Mouse (Mus musculus) natural killer cell, adult 2 months (primary cell): Measurements from ENCODE around the gene Gstt2.

Source experiments
- DNase-seq, 2 experiments: peaks; one replicate each; pipeline ENCODE4 v3.0.0; 2022; ENCODE audit warnings: low spot score in 2 of 2

Gene Gstt2

DNA sequence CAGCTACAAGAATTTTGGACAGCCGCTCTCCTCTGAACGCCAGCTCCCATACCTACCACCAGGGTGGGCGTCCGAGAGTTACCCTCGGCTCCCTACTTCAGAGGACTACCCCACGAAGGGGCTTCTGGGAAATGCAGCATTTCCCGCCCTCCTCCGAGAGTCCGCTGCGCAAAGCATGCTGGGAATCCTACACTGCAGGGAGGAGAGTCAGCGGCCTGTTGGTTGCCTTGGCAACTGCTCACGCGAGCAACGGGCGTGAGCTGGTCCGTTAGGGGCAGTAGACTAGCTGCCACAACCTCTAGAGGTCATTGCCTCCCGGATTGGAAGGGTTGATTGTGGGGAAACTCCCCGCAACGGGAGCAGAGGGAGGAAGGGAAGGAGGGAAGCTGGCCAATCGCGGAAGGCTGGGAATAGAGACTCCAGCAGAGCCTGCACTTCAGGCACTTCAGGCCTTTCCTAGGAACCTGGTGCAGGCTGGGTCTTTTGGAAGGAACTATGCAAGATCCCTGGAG, at the start of gene Gstt2:
Gene Gstt2, minus strand, starts transcription at position 177 of the 512 bp plus-strand sequence.
- DNase-seq = peak; percentile 62

DNA sequence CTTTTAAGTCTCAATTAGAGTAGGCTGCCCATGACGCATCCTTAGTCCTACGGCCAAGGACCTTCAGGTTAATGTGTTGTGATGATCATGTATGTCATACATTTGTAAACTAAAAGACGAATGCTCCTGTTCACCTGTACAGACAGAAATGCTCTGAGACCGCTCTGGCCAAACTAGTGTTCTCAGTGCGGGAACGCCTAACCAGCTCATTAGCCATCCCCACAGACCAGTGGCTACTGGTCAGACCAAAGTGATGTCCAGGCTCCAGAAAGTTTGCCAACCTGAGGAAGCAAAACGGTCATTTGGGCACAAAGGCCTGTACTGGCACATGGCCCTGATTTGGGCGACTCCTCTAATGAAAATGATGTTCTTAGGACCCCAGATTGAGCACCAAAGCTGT, 47.5 kb upstream of the Gstt2 start:
- DNase-seq = no peak

DNA sequence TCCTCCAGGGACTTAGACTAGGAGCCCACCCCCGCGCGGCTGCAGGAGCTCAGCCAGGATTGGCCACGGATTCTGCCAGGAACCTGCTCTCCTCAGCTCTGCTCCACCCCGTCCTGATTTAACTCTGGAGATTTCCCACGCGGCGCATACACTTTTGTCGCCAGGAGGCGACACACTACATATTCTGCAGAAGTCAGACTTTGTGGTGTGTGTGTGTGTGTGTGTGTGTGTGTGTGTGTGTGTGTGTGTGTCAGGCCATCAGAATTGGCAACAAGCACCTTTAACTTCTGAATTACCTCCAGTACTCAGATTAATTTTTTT, 46.0 kb upstream of the Gstt2 start:
- peak; percentile 49 to 74 for DNase-seq

DNA sequence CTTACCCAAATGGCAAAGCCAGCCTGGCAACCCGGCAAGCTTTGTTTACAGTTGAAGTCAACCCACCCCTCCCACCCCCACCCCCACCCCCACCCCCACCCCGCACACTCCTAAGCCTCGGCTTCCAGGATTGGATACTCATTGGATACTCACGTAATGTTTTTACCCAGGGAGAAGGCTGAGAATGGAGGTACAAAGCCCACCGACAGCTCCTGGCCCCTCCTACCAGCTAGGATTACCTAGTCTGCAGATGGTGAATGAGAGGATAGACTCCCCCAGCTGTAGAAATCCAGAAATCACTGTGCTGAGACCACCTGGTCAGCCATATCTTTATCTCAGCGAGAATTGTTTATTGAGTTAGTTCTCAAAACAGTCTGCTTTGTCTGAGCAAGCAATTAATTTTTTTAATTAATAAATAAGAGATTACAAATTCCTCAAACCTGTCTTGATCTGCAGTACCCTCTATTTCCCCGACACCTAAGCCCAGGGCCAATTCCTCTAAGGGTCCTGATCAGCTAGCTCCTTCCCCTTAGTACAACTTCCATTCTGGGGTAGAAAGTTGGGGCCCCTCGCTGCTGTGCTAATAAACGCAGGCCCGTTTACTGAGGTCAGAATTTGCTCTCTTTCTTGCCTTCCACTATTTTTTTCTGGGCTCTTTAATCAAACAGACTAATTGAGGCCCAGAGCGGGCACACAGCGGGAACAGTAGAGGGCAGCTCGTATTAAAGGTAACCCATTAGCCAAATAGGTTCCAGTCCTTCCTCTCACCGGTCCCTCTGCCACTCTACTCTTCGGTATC, 45.4 kb upstream of the Gstt2 start:
- DNase-seq = no peak

DNA sequence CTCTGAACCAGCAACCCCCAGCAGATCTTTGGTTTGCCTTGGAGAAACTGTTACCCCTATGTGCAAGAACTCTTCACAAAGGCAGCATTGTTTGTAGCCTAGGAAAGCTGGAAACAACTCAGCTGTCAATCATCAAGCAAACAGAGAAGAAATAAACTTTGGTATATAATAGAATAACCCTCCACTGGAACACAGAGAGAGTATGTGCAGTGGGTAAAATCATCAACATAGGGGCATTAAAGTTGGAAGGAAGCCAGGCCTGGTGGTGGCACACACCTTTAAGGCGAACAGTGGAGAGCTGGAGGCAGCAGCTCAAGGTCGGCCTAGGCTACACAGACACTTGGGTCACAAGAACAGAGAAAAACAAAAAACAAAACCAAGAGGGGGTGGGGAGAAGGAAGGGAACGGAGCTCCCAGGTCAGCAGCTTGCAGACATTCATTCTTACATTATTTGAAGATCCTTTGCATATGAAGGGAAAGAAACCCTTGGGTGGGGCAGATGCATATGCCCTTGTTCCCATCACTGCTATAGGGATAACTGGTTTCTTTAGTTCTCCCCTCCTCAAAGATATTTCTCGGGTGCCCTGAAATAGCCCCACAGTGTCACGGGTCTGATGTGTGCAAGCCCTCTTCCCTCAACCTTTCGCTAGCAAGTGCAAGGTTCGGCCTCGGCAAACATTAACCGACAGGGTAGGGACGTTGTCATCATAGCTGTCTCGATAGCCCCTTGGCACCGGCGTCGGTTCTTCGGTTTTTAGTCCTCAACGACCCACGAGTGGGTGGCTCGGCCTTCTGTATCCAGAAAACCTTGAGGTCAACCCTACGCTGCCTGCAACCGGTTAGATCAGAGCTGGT, 44.6 kb upstream of the Gstt2 start:
- no peak for DNase-seq

DNA sequence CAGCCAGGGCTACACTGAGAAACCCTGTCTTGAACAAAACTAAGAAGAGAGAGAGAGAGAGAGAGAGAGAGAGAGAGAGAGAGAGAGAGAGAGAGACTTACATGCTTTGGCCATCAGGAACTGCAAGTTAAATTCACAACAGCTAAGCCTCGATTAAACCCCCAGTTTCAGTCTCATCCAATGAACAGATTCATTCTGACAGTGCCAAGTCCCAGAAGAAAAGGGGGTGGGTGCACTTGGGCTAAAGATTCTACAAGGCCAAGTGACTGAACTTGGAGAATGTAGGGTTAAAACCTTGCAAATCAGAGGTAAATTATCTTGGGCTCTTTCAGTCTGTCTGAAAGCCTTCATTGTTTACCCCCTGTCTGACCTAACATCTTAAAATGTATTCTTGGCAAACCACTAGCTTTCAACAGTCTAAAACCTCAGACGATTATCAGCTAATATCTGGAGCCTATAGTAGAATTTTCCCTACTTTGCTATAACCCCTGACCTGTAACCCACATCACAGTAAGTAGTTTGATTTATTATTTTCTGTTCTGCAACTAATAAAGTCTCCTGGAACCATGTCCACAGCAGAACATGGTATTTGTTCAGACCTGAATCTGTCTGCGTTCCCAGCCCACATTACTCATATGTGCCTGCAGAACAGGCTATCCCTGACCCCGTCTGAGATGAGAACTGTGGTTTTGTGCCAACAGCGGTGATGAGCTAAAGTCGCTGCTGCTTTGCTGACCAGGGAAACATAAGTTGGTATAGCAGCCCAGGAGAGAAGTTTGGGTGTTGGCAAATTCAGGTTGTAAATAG, 43.8 kb upstream of the Gstt2 start:
- DNase-seq = no peak

DNA sequence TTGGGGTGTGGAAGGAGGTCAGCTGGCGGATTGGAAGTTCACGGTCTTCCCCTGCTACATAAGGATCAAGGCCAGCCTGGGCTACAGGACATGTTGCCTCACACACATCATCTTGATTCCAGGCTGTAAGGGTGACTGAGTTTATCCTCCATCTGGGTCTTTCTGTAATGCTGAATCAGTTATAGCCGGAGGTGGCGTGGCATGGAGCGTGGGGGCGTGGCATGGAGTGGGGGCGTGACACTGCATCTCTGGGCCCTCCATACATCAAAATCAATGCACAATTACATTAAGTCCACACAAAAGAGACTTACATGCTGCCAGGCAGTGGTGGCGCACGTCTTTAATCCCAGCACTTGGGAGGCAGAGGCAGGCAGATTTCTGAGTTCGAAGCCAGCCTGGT, 43.1 kb upstream of the Gstt2 start:
- no peak for DNase-seq

DNA sequence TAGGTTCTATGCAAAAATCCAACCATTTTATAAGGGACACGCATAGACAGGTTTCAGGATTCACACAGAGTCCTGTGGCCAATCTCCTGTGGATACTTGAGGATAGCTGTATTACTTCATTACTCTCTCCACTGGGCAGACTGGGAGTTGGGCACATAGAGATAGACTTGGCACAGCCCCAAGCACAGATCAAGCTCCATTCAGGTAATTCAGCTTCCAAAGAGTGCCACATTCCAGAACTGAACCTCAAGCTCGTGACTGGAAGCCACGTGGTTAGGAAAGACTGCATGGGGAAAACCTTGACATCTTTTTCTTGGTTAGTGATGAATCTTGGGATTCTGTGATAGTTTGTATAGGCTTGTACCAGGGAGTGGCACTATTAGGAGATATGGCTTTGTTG, 41.6 kb upstream of the Gstt2 start:
- DNase-seq = no peak

DNA sequence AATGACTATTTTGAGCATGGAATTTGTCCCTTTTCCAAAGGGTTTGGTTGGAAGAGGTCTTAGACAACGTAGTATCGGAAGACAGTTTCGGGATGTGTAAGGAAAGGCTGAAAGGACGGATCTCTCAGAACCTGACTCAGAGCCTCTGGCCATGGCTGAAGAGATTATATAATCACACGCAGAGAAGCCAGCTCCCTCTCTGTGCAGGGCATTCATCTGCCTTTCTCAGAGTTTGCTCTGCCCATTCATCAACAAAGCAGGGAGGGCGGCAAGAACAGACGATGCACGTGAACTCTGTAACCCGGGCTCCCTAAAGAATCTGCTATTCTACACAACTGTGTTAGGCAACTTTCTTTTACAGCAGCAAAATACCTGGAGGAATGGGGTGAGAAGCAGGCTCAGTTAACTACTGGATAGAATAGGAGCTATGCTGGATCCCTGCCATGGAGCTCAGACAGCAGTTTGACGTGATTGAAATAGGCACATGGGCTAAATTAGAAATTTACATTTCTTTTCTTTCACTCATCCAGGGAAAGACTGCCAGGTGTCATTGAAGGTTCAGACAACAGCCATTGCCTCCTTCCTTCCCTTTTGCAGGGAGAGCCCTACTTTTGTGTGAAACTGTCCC, 36.4 kb upstream of the Gstt2 start:
- DNase-seq = no peak

DNA sequence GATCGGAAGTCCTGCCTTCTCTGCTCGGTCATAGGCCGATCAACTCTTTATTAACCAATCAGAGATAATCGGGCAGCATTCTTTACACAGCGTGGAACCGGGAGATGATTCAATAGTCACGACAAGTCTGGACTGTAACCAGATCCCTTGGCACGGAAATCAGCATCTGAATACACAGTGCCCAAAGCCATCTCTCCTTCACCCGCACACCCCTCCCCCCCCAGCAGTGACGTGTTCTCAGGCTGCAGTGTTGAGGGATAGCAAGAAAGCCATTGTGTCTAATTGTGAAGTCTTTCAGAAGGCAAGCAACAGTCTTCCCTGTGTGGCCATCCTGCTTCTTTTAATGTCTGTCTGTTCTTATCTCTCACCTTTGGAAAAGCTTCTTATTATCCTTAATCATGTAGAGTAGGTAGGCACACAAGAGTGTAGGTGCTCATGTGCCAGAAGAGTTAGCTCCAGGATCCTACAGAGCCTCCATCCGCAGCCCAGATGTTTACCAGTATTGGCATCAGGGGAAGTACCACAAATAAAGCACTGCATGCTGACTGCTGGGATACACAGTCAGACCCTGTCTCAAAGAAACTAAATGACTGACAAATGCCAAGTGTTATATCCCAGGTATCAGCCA, 35.8 kb upstream of the Gstt2 start:
- DNase-seq = no peak

DNA sequence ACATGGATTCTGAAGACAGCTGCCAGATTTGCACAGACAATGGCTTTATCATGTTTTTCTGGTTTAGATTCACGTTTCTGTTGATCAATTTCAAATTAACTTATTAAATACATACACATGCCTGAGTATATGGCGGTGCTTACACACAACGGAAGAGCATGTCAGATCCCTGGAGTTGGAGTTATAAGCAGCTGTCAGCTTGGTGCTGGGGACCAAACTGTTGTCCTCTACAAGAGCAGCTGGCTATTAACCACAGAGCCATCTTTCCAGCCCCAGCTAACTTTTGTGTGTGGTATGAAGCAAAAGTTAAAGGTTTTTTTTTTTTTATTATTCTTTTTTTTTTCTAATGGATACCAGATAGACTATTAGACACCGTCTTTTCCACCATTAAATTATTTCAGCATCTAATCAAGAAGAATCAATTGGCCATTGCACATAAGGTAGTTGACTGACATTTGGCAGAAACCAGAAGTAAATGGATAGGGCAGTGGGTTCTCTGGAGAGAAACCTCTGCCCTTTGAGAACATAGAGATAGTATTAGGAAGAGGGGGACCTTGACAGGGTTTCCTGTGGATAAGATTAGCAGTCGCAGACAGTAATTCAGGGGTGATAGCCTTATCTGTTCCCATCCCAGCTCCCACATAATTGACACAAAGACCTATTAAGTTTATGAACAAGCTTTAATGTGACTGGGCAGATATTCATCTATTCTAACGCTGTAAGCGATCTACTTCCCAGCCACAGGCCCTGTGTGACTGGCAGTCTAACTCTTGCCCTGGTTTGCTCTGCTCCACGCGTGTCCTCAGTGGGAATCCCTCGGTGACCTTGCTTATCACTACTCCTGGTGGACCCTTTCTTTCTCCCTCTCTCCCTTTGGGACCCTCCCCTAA, 35.0 kb upstream of the Gstt2 start:
- DNase-seq = no peak

DNA sequence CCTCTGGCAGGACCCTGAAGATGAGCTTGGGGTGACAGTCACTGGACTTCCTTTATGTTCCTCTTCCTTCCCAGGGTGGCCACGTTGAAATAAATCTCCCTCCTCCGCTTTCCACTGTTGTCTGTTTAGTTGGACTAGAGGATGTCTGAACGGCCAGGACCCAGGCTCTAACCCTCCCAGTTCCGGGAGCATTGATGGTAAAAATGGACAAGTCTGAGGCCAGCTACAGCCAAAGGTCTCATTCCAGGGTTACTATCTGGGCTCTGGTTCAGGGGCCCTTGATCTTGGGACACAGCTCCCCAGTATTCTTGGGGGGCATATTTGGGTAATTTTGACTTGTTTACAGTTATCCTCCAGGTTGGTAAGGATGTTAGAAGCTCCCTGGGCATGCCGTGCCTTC, 24.4 kb upstream of the Gstt2 start:
- DNase-seq = no peak

DNA sequence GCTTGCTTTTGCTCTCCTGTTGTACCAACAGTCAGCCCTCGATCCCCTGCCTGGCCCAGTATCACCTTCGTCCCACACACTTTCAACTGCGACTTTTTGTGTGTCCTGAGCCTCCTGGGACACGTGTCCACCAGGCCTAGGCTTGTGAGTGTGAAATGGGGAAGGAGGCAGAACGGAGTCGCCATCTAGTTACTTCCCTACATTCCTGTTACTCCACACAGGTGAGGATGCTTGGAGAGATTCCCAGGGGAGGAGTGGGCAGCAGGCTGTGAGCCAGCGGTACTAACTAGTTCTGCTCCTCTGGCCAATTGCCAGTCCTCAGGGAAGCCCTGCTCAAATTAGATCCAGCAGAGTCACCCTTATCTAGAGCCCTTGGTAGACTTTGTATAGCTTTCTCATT, 23.5 kb upstream of the Gstt2 start:
- no peak for DNase-seq

DNA sequence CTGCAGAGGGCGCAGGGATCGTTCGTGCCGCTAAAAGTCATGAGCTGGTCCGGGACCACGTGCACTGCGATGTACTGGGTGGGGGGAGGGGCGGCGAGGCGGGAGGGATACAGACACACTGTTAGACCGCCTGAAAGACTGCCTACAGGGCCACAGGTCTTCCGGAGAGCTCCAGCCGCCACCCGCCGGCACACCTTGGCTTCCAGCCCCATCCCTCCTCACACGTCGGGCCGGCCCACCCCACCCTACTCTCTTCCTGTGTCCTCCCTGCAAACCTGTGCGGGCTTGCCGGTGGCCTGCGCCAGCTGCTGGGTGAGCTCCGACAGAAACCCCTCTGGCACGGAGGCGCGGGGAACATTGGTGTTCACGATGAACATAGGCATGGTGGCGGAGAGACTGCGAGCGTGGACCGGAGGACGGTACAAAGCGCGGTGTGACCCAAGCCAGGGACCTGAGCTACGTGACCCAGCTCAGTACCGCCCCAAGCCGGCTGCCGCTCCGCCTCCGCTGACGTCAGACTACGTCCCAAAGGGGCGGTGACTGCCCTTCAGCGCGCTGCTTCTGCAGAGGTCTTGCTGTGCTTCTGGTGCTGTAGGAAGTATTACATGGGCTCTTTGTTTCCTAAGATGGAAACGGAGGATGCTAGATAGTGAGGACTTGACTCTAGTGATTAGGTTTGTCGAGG, 22.7 kb upstream of the Gstt2 start, which contains the start of gene Mif:
Gene Mif, minus strand, starts transcription at position 455 of the 685 bp plus-strand sequence.
- peak; percentile 84 to 87 for DNase-seq

DNA sequence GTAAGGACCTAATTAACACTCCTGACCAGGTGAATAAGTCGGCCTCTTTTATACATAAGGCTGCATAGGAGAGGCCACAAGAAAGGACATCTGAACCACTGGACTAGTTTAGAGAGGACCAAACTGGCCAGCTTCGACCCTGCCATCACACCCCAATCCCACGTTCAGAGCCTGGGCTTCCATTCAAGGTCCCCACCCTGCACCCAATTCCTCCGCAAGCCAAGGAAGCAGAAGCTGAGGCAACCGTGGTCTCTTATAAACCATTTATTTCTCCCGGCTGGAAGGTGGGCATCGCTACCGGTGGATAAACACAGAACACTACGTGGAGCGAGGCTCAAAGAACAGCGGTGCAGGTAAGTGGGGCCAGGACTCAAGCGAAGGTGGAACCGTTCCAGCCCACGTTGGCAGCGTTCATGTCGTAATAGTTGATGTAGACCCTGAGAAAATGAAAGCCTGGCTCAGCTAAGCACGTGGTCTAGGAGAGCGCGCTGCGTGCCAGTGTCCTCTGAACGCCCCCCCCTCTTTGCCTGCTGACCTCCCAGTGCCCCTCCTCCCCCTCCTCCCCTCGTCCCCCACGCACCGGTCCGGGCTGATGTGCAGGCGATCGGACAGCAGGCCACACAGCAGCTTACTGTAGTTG, 22.0 kb upstream of the Gstt2 start:
- DNase-seq = peak in 1 of 2 experiments; percentile 24

DNA sequence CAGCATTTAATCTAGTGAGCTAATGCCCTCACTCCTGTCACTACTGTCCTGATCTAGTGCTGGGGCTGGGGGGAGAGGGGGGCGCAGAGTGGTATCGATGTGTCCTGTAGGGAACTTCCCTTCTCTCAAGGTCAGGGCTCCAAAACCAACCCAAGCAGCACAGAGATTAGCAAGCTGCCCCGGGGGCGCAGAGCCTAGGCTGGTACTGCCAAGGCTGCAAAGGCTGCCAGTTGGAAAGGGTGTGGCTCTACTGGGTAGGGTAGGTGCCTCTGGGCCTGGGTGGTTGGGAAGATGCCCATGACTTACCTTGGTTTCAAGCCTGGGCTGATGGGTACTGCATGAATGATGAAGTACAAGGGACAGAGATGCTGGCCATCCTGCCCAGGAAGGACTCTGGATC, 20.4 kb upstream of the Gstt2 start:
- DNase-seq = no peak

DNA sequence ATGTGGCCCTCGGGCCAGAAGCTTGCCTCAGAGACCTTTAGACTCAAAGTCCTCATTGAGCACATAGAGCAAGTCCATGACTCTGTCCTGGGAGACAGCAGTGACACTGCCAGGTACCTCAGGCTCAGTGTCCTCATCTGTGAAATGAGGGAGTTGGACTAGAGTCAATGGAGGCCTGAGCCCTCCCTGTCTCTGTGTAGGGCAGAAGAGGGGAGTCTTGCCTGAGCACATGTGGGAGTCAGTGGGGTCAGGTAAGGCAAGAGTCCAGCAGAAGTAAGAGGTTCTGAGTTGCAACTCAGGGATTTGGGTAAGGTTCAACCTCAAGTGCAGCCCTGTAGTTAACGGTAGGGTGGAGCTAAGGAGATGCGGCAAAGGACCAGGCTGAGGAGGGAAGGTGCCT, 19.8 kb upstream of the Gstt2 start:
- DNase-seq = no peak

DNA sequence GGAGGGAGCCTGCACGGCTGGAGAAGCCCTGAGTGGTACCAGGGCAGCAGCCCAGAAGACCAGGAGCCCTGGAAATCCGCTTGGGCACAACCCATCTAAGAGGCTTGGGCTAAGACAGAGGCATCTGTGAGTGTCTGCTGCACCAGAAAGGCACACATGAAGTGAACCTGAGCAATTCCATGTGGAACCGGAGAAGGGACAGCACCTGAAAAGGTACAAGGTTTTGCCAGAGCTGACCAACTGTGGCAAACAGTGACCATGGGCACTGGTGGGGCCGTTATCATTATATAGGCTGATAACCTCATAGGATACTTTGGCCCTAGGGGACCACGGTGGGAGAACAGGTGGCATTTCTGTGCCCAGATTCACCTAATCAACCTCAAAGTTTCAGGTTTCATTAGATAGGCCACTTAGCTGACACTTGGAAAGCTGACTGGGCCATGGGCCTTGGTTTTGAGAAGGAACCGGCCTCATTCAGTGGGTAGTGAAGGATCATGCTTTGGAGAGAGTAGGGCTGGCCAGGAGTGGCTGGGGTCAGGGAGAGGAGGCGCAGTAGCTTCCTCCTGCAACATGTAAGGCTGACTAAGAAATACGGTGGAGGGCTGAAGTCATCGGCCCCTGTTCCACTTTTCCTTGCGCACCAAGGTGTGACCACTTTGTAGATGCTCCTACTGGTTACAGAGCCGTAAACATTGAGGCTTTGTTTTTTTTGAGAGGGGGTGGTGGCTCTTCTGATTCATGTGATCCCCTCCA, 19.1 kb upstream of the Gstt2 start:
- DNase-seq = no peak
